Mouse (Mus musculus) liver, postnatal 0 days (tissue): ENCODE data around the gene Olfr212.
"Not testable (repeated sequence)": the region's sequence is repeated elsewhere in the genome, so short reads cannot be mapped to it uniquely, and the experiment has no call there.

Experiments
- CTCF ChIP-seq: sonication (generic); IDR thresholded peaks from 2 replicates; pipeline ENCODE4 v1.5.1; 2016; ENCODE audit warnings: antibody characterized with exemption, low read depth
- EP300 ChIP-seq: IDR thresholded peaks from 2 replicates; pipeline ENCODE4 v1.6.1; 2016; ENCODE audit warnings: antibody characterized with exemption, low read depth, mild to moderate bottlenecking

GRCm38 (mm10) chr6:116506302-116507003 is at the start of gene Olfr212:
- not testable (repeated sequence) for TF ChIP-seq CTCF, EP300
